Mouse (Mus musculus): ENCODE results near the gene H2-Oa. TPM values are rescaled to one million over a fixed set of nuclear protein-coding genes. Genes with fewer than 3 reads are reported as not detected.
"Not testable (repeated sequence)": the region's sequence is repeated elsewhere in the genome, so short reads cannot be mapped to it uniquely, and the experiment has no call there.

The H2-Oa gene
- polyA plus RNA-seq, 1 experiment from 2014 or later: not detected

DNA sequence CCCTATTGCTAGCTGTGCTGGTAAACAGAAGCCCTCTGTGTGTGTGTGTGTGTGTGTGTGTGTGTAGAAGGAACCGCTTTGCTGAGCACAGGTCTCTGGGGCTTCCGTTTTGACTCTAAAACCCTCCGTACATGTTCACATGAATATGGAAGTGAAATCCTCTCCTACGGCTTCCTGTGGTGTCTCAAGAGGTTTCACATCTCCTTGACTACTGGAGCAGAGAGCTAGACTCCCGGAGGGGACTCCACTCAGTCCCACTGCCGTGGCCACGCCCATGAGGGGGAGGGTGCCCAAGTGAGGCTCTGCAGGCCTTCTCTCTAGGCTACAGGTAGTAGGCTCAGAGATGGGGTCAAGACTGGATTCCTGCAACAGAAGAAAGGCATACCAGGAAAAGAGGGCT lies 50.9 kb downstream of the H2-Oa start, which contains the start of gene H2-DMb2:
TSS of gene H2-DMb2 (plus strand) at position 275 of the 400 bp plus-strand sequence.
- no peak within 1 kb of the TSS for H3K4me2 ChIP-seq (ENCODE audit: low read depth, low read length)
- WGBS: 39% methylated on average over 7 of the region's 7 CpGs
- 0 out of 2 replicates have a peak, but pooled peaks cover 3% of the 10 kb centered on the region for H3K4me1 ChIP-seq (ENCODE audit: control insufficient read depth, insufficient read depth, low read length)
- no peaks in the 10 kb centered on the region for H3K36me3 ChIP-seq (ENCODE audit: control insufficient read depth, insufficient read depth, low read length)
- peaks cover 21% of the 10 kb centered on the region for H3K27me3 ChIP-seq (ENCODE audit: control insufficient read depth, insufficient read depth, low read length)
- ATAC-seq (ENCODE audit: low read depth): no peak
- no peak within 1 kb of the TSS for H3K9ac ChIP-seq (replicated peaks; ENCODE audit: low read depth, low read length)
- no peak within 1 kb of the TSS for H3K27ac ChIP-seq (ENCODE audit: low read depth, low read length)
- H3K4me3 ChIP-seq (ENCODE audit: low read depth, low read length): no peak within 1 kb of the TSS
- no peaks in the 10 kb centered on the region for H3K9me3 ChIP-seq (ENCODE audit: control insufficient read depth, low read length)

DNA sequence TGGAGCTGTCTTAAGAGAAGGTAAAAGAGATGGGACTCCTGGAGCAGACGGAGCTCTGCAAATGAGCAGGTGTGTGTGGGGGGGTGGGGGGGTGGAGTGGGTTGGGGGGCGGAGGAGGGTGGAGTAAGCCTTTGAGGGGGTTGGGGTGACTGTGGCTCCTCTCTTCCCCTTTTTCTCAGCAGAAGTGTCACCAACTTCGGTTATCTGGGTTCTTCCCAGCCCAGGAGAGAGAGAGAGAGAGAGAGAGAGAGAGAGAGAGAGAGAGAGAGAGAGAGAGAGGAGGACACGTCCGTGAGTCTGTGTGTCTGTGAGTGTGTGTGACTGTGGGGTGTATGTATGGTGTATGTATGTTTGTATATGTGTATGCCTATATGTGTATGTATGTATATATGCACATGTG lies 51.3 kb downstream of the H2-Oa start:
- peaks cover 18% of the 10 kb centered on the region for H3K27me3 ChIP-seq (ENCODE audit: control insufficient read depth, insufficient read depth, low read length)
- 0 out of 2 replicates have a peak, but pooled peaks cover 3% of the 10 kb centered on the region for H3K4me1 ChIP-seq (ENCODE audit: control insufficient read depth, insufficient read depth, low read length)
- H3K9ac ChIP-seq (replicated peaks; ENCODE audit: low read depth, low read length): no peak overlapping the region
- H3K4me3 ChIP-seq (ENCODE audit: low read depth, low read length): no peak overlapping the region
- H3K4me2 ChIP-seq (ENCODE audit: low read depth, low read length): no peak overlapping the region
- H3K9me3 ChIP-seq (ENCODE audit: control insufficient read depth, low read length): no peaks in the 10 kb centered on the region
- no peak overlapping the region for H3K27ac ChIP-seq (ENCODE audit: low read depth, low read length)
- no peaks in the 10 kb centered on the region for H3K36me3 ChIP-seq (ENCODE audit: control insufficient read depth, insufficient read depth, low read length)
- ATAC-seq (ENCODE audit: low read depth): no peak
- WGBS: 70% methylated on average over 3 of the region's 5 CpGs

DNA sequence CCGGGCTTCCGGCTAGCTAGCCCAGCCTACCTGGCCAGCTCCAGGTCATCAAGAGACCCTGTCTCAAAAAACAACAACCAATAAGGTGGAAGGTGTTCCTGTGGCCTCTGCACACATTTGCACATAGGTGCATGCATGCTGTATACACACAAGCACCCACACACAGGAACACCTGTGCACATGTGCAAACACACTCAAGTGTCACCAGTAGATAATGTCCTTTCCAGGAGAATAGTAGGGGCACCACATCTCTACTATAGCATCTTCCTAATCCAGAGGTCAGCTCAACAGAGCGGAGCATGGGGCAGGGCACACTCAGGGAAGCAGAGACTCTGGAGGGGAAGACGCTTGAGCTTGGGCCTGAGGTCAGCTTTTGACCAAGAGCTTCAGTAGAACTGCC lies 52.1 kb downstream of the H2-Oa start:
- not testable (repeated sequence) for H3K4me1 ChIP-seq (ENCODE audit: control insufficient read depth, insufficient read depth, low read length); H3K27ac ChIP-seq (ENCODE audit: low read depth, low read length); H3K4me2 ChIP-seq (ENCODE audit: low read depth, low read length); H3K9ac ChIP-seq (replicated peaks; ENCODE audit: low read depth, low read length); H3K36me3 ChIP-seq (ENCODE audit: control insufficient read depth, insufficient read depth, low read length); H3K9me3 ChIP-seq (ENCODE audit: control insufficient read depth, low read length); ATAC-seq (ENCODE audit: low read depth); H3K4me3 ChIP-seq (ENCODE audit: low read depth, low read length)
- WGBS: 88% methylated on average over 4 of the region's 4 CpGs
- H3K27me3 ChIP-seq (ENCODE audit: control insufficient read depth, insufficient read depth, low read length): peaks cover 10% of the 10 kb centered on the region

Other genes with a start within 250 kb of the H2-Oa start
- 52.1 and 54.1 TPM in 2 replicates for gene Cd320, start 249.2 kb upstream of the H2-Oa start, polyA plus RNA-seq (2014; fragmentation: Nextera tagmentation; extraction: Ambion mirVana)
- not detected in 2 replicates for gene Gm7029, start 218.5 kb upstream of the H2-Oa start, polyA plus RNA-seq (2014; fragmentation: Nextera tagmentation; extraction: Ambion mirVana)
- 1.1 and 1.6 TPM in 2 replicates for gene Kifc1, start 201.7 kb upstream of the H2-Oa start, polyA plus RNA-seq (2014; fragmentation: Nextera tagmentation; extraction: Ambion mirVana)
- 0.70 and 0.79 TPM in 2 replicates for gene Platr17, start 187.2 kb upstream of the H2-Oa start, polyA plus RNA-seq (2014; fragmentation: Nextera tagmentation; extraction: Ambion mirVana)
- 46.0 and 54.1 TPM in 2 replicates for gene Daxx, start 182.9 kb upstream of the H2-Oa start, polyA plus RNA-seq (2014; fragmentation: Nextera tagmentation; extraction: Ambion mirVana)
- 35.7 and 36.2 TPM in 2 replicates for gene Tapbp, start 176.4 kb upstream of the H2-Oa start, polyA plus RNA-seq (2014; fragmentation: Nextera tagmentation; extraction: Ambion mirVana)
- 6.5 and 8.9 TPM in 2 replicates for gene Zbtb22, start 176.4 kb upstream of the H2-Oa start, polyA plus RNA-seq (2014; fragmentation: Nextera tagmentation; extraction: Ambion mirVana)
- gene Rgl2, start 162.8 kb upstream of the H2-Oa start, polyA plus RNA-seq (2014; fragmentation: Nextera tagmentation; extraction: Ambion mirVana): 48.8 and 51.3 TPM in 2 replicates
- 168 TPM in 2 replicates for gene Pfdn6, start 152.0 kb upstream of the H2-Oa start, polyA plus RNA-seq (2014; fragmentation: Nextera tagmentation; extraction: Ambion mirVana)
- gene Wdr46, start 151.7 kb upstream of the H2-Oa start, polyA plus RNA-seq (2014; fragmentation: Nextera tagmentation; extraction: Ambion mirVana): 18.9 TPM in 2 replicates
- gene B3galt4, start 140.9 kb upstream of the H2-Oa start, polyA plus RNA-seq (2014; fragmentation: Nextera tagmentation; extraction: Ambion mirVana): 6.2 and 8.9 TPM in 2 replicates
- gene Vps52, start 136.5 kb upstream of the H2-Oa start, polyA plus RNA-seq (2014; fragmentation: Nextera tagmentation; extraction: Ambion mirVana): 57.9 and 59.9 TPM in 2 replicates
- 825 and 874 TPM in 2 replicates for gene Rps18, start 136.3 kb upstream of the H2-Oa start, polyA plus RNA-seq (2014; fragmentation: Nextera tagmentation; extraction: Ambion mirVana)
- 8.6 and 10.9 TPM in 2 replicates for gene H2-K1, start 92.0 kb upstream of the H2-Oa start, polyA plus RNA-seq (2014; fragmentation: Nextera tagmentation; extraction: Ambion mirVana)
- 5.6 and 7.3 TPM in 2 replicates for gene Ring1, start 67.7 kb upstream of the H2-Oa start, polyA plus RNA-seq (2014; fragmentation: Nextera tagmentation; extraction: Ambion mirVana)
- gene H2-Ke6, start 64.3 kb upstream of the H2-Oa start, polyA plus RNA-seq (2014; fragmentation: Nextera tagmentation; extraction: Ambion mirVana): 70.1 and 72.1 TPM in 2 replicates
- 77.9 and 90.8 TPM in 2 replicates for gene Slc39a7, start 60.7 kb upstream of the H2-Oa start, polyA plus RNA-seq (2014; fragmentation: Nextera tagmentation; extraction: Ambion mirVana)
- gene Rxrb, start 60.5 kb upstream of the H2-Oa start, polyA plus RNA-seq (2014; fragmentation: Nextera tagmentation; extraction: Ambion mirVana): 29.1 and 30.8 TPM in 2 replicates
- gene Col11a2, start 52.9 kb upstream of the H2-Oa start, polyA plus RNA-seq (2014; fragmentation: Nextera tagmentation; extraction: Ambion mirVana): 3.6 and 4.5 TPM in 2 replicates
- 19.1 and 20.7 TPM in 2 replicates for gene H2-DMa, start 27.2 kb downstream of the H2-Oa start, polyA plus RNA-seq (2014; fragmentation: Nextera tagmentation; extraction: Ambion mirVana)
- 109 and 160 TPM in 2 replicates for gene Brd2, start 30.3 kb downstream of the H2-Oa start, polyA plus RNA-seq (2014; fragmentation: Nextera tagmentation; extraction: Ambion mirVana)
- gene H2-DMb2, start 51.0 kb downstream of the H2-Oa start, polyA plus RNA-seq (2014; fragmentation: Nextera tagmentation; extraction: Ambion mirVana): 0.16 and 0.18 TPM in 2 replicates
- 0.33 and 0.43 TPM in 2 replicates for gene H2-DMb1, start 60.7 kb downstream of the H2-Oa start, polyA plus RNA-seq (2014; fragmentation: Nextera tagmentation; extraction: Ambion mirVana)
- 0.68 and 2.0 TPM in 2 replicates for gene Tap1, start 95.2 kb downstream of the H2-Oa start, polyA plus RNA-seq (2014; fragmentation: Nextera tagmentation; extraction: Ambion mirVana)
- gene Psmb9, start 95.4 kb downstream of the H2-Oa start, polyA plus RNA-seq (2014; fragmentation: Nextera tagmentation; extraction: Ambion mirVana): 0.63 and 1.3 TPM in 2 replicates
- 0.76 and 3.5 TPM in 2 replicates for gene Psmb8, start 105.4 kb downstream of the H2-Oa start, polyA plus RNA-seq (2014; fragmentation: Nextera tagmentation; extraction: Ambion mirVana)
- 0.70 and 0.90 TPM in 2 replicates for gene Tap2, start 111.2 kb downstream of the H2-Oa start, polyA plus RNA-seq (2014; fragmentation: Nextera tagmentation; extraction: Ambion mirVana)
- gene H2-Ob, start 146.6 kb downstream of the H2-Oa start, polyA plus RNA-seq (2014; fragmentation: Nextera tagmentation; extraction: Ambion mirVana): not detected in 2 replicates
- 1.1 and 1.7 TPM in 2 replicates for gene H2-Ab1, start 165.3 kb downstream of the H2-Oa start, polyA plus RNA-seq (2014; fragmentation: Nextera tagmentation; extraction: Ambion mirVana)
- gene H2-Aa, start 195.5 kb downstream of the H2-Oa start, polyA plus RNA-seq (2014; fragmentation: Nextera tagmentation; extraction: Ambion mirVana): 0.24 TPM in 1 of 2 replicates, not detected in the other
- gene H2-Eb1, start 213.5 kb downstream of the H2-Oa start, polyA plus RNA-seq (2014; fragmentation: Nextera tagmentation; extraction: Ambion mirVana): 3.5 and 4.0 TPM in 2 replicates
- gene H2-Eb2, start 233.3 kb downstream of the H2-Oa start, polyA plus RNA-seq (2014; fragmentation: Nextera tagmentation; extraction: Ambion mirVana): 0.15 and 0.17 TPM in 2 replicates